Mouse (Mus musculus) G1E (cell line): ENCODE results near the gene Sik1.

Experiments used
- CTCF ChIP-seq: IDR thresholded peaks from 2 replicates; pipeline ENCODE4 v1.5.1; 2012; ENCODE audit warnings: low read depth, low read length, inconsistent platforms, mixed read lengths
- GATA1 ChIP-seq: IDR thresholded peaks from 2 replicates; pipeline ENCODE4 v1.6.1; 2012; ENCODE audit warnings: borderline replicate concordance, low read length, inconsistent platforms, mixed read lengths
- TAL1 ChIP-seq: conservative IDR thresholded peaks from 2 replicates; pipeline ENCODE4 v1.6.1; 2012; ENCODE audit warnings: low read depth, low read length, inconsistent platforms, mixed read lengths

DNA sequence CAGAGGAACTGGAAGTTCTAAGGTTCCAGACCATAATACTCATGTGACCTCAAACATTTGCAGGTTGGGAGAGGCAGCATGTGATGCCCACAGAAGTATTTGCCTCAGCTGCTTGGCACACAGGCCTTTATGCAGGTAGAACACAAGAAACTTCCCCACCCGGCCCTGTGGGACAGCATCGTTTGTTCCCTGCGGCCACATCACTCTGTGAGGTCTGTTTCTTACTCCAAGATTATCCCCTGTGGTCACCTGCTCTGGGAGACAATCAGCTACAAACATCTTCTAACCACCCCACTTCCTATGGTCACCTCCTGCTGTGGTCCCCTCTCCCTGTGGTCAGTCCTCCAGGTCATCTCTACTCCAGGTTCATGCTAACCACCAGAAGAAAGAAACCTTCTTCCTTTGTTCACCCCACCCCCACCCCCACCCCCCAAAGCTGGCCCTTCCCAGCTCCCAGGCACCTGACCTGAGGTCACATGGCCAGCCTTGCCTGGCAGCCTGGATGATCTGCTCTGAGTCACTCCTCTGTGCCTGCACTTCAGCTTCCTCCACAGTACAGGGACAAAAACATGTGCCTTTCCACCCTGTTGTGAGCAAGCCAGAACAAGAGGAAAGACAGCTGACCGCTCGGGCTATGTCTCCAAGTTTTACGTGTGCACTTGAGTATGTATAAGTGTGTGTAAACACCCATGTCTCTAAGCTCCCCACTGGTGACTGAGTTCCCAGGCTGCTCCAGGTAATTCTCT, 21.1 kb downstream of the Sik1 start:
- TF ChIP-seq CTCF (no peak), TAL1 (no peak), GATA1 (no peak)
